Mouse (Mus musculus) spleen, adult 12 weeks (tissue): ENCODE results near the gene Pla2g12b.
"Not testable (repeated sequence)": the region's sequence is repeated elsewhere in the genome, so short reads cannot be mapped to it uniquely, and the experiment has no call there.

ENCODE experiments used
- DNase-seq: peaks from one replicate; pipeline ENCODE4 v3.0.0; 2022; ENCODE audit warnings: low spot score

Gene Pla2g12b

DNA sequence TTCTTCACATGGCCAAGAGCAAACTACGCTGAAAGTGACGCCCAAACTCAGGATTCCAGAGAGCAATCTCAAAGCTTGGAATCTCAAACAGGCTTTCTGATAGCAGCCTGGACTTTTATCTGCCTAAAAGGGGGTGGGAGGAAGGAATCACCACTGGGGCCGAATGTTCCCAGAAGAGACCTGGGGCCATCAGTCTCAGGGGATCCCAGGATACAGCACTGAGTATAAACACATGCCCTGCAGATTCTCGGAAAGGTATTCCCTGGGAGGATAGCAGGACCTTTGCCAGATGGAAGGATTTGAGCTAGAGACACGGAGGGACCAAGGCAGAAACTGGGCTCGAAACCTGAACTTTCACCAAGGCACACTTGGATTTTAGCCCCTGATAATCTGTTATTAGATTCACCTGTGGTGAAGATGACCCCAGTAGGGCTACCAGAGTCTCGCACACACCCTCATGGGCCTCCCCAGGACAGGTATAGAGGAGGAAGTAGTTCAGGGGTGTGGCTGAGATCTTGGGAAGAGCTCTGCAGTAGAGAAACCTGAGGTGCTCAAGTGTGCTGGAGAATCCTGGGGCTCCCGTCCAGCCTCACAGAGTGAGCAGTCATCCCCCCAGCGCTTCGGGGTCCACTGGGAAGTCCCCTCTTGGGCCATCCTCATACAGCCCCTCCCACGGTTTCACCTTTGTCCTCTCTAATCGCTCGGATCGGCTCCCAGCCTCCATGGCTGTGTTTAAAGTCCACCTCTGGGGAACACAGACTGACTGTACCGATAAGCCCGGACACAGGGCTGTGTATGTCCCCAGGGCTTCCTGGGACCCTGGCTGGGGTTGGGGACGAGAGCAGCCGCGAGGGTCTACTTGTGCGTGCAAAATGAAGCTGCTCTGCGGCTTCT is at the start of gene Pla2g12b:
Gene Pla2g12b (plus strand): TSS at position 762 of the 894 bp plus-strand sequence.
- DNase-seq, result no peak

DNA sequence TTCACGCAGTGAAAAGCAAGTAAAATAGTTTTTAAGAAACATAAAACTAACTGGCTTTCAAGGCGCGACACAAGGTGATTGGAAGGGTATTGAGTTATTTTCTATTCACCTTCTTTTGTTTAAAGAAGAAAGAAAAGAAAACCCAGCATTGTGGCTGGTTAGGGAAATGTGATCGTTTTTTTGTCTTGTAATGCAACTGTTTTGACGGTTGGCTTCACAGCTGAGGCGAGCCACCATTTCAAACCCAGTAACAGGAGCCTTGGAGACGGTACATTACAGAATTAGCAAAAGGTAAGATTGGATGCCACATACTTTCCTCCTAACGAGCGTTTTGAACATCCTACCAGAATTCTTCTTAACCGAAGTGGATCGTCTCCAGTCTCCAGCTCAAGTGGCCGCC is 49.3 kb upstream of the Pla2g12b start:
- no peak for DNase-seq

DNA sequence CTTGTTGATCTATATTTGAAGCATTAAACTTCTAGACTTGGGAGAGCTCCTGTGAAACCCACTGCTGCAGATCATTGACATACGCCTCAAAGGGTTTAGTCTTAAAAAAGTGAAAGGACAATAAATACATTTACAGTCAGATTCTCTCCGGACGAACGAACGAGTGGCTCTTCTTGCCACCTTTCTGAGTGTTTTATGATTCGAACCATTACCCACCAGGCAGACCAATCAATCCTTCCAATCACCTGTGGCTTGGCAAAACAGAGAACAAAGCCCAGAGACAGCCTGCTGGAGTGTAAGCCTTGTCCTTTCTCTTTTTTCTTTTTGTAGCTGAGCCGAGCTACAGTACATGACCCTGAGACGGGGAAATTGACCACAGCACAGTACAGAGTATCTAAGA is 48.4 kb upstream of the Pla2g12b start:
- no peak for DNase-seq

DNA sequence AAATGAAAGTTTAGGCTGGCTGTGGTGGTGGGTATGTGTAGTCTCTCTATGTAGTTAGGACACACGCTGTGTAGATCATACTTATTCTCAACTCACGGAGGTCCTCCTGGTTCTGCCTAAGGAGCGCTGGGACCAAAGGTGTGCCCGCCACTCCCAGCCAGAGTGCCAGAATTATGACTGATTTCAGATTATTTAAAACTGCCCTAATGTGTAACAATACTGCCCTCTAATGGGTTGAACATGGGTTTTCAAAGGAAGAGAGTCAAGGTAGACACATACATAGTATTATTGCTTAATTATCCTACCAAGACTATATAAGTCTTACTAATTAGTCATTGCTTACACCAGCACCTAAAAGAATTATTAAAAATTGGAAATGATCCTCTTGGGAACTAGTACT is 44.7 kb upstream of the Pla2g12b start:
- no peak for DNase-seq

DNA sequence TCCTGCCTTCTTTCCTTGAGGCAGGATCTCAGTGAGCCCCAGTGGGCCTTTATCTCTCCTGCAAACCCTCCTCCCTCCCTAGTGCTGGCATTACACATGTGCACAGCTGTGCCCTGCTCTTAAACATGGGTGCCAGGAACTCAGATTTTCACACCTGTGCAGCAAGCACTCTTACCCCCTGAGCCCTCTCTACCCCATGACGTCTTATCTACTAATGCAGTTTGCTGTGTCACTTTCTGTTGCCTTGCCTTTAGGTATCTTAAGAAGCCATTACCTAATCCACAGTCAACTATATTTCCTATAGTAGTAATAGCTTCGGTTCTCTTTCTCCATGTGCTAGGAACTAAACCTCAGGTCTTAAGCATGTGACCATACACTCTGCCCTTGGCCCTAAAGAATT is 40.3 kb upstream of the Pla2g12b start:
- no peak for DNase-seq

DNA sequence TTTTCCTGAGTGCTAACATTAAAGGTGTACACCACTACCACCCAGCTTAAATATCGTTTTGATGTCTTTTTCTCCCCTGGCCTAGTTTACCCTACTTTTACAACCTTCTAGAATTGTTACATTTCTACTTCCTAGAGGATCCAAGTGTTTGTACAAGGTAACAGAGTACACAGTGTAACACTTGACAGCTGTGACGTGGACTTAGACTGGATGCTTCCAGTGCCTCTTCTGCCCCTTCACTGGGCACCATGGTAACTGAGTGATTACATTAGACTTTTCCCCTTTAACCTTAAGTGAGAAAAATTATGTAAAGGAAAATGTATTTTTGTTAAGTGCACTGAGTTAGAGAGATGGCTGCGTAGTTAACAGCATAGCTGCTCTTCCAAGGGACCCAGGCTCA is 38.9 kb upstream of the Pla2g12b start:
- DNase-seq, result no peak

DNA sequence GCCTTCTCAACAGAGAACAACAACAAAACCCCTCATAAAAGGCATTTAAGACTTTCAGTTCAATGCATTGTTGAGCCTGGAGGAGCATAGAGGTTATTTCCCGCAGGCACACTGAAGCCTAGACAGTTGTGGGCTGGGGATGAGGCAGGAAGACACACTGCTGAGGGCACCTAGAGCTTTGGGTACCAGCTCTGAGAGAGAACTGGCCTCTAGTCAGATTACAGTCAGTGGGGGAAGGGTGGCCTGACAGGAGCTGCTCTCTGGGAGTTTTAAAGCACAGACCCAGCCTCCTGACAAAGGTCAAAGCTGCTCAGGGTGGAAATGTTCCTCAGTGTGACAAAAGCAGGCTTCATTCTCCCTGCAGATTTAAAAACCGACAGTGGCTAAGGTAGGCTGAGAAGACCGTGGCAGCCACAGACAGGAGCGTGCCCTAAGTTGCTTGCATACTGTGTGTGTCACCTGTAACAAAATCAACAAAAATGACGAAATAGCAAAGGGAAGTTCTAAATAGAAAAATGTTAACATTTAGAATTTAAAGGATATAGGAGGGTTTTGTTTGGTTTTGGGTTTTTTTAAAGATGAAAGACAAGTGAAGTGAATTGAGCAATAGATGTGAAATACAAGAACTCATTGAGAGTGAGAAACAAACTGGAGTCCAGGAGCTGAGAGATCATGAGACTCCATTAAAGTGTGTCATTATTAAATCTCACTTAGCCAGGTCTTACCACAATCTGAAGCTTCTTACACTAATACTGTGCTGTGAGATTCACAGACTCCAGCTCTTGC is 37.5 kb upstream of the Pla2g12b start:
- no peak for DNase-seq

DNA sequence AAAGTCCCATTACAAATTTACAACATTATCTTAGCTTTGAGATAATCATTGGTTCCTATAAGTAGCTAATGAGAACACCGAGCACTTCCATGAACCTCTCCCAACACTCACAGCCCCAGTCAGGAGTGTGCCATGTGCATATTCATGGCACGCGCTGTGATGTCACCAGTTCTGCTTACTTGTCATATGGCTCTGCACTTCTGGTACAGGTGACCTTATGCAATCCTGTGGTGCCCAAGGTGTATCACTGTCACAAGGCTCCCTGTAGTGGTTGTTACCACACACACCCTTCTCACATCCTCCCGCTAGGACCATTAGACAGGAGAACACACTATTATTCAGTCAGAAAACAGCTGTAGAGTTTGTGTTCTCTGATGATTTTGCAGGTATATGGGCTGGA is 36.7 kb upstream of the Pla2g12b start:
- DNase-seq, result no peak

DNA sequence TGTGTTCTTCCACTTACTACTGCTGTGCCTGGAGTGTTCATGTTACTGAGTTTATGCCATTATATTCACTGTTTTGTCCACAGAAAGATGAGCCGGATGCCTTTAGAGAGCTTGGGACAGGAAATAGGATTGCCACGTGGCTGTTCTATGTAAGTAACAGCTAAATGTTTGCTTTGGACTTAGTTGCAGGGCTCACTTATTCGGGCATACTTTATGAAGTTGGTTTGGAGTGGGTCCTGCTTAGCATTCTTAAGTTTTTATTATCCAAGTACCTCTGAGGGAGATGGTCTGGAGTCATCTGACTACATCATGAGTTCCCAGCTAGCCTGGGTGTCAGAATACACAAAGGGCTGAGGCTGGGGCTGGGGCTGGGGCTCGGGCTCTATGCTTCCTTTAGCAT is 36.3 kb upstream of the Pla2g12b start:
- DNase-seq, result no peak

DNA sequence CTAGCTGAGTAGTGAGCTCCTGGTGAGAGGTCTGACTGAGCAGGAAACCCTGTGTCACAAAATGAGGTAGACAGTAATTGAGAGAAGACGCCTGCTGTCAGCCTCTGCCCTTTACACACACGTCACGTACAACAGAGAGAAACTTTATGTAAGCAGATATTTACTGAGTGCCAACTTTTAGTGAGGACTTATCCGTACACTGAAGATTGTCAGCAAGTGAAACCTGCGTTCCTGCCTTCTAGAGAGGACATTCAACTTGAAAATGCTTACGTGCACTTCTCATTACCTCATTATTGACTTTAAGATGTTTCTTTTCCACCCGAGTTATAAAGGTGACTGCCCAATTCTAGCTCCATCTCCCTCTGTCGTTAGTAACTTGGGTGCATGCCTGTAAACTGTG is 34.7 kb upstream of the Pla2g12b start:
- DNase-seq, result no peak

DNA sequence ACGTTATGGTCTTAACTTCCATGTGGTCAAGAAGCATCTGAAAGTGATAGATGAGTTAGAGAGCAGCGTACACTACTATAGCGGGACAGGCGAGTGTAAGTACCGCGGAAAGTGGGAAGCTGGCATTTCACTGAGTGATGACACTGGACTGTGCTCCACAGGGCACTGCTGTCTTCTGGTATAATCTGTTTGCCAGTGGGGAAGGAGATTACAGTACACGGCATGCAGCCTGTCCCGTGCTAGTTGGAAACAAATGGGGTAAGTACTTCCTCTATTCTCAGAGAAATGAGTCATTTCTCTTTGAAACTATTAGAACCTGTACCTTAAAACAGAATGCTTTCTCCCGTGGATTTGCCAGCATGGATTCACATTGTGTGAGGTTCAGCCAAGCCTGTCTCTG is 34.0 kb upstream of the Pla2g12b start:
- no peak for DNase-seq

DNA sequence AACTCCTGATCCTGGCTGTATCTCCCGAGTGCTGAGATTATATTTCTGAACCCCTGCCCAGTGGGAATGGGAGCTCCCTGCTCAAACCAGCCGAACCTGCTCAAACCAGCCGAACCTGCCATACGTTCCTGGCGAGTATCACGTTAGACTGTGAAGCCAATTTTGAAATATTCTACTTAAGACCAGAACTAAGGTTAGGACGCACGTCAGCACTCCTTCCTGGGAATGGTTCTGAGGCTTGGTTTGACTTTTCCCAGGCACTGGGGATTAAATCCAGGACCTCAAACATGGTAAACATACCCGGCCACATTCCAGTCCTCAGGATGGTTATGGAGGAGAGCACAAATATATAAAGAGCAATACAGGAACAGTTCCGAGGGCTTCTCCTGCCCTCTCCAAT is 25.6 kb upstream of the Pla2g12b start:
- no peak for DNase-seq

DNA sequence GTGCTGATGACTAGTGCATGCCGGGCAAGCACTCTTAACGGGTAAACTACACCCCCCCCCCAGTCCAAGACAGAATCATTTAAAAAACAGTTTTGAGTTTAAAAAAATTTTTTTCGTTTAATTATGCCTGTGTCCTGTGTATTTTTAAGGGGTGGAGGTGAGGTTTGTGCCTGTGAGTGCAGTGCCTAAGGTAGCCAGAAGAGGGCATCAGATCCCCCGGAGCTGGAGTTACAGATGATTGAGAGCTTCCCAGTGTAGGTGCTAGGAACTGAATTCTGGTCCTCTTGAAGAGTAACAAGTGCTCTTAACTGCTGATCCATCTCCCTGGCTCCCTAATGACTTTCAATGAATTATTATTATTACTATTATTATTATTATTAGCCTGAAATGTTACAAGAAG is 24.7 kb upstream of the Pla2g12b start:
- DNase-seq, result no peak

DNA sequence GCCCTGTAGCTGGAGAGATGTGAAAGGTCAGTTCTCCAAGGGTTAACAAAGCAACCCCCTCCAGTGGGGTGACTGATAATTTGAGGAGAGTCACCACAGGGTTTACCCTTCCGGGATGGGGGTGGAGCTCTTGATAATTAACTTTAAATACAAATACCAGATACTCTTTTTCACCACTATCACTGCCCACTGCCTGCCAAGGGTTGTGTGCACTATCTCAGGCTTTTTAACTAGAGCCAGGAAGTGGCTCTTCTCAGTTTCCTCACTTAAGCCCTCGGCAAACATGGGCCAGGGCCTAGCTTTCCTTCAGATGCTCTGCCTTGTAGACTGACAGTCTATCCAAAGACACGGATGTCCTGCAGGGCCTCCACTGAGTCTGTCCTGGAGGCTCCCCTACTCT is 23.5 kb upstream of the Pla2g12b start:
- no peak for DNase-seq

DNA sequence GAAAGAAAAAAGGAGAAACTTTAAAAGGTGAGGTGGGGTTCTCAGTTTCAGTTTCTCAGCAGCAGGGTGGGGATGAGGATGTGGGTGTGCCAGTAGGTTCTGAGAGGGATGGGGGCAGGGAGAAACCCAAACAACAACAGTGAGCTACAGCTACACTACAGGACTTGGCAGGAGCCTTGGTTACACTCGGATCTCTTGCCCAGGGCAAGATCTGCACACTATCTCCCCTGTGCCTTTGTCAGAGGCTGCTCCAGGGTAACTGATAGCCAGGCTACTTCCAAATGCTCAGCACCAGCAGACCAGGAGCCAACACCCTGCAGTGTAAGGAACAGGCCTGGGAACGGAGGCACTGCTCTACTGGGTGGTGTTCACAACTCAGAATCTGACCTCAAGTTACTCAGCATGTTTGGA is 23.0 kb upstream of the Pla2g12b start:
- peak; percentile 15 for DNase-seq

DNA sequence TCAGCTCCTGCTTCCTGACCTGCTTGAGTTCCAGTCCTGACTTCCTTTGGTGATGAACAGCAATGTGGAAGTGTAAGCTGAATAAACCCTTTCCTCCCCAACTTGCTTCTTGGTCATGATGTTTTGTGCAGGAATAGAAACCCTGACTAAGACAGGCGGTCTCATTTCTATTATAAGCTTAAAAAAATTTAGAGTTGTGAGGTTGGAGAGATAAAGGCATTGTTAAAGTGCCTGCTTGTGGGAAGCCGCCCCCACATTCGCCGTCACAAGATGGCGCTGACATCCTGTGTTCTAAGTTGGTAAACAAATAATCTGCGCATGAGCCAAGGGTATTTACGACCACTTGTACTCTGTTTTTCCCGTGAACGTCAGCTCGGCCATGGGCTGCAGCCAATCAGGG is 21.9 kb upstream of the Pla2g12b start:
- not testable (repeated sequence) for DNase-seq

DNA sequence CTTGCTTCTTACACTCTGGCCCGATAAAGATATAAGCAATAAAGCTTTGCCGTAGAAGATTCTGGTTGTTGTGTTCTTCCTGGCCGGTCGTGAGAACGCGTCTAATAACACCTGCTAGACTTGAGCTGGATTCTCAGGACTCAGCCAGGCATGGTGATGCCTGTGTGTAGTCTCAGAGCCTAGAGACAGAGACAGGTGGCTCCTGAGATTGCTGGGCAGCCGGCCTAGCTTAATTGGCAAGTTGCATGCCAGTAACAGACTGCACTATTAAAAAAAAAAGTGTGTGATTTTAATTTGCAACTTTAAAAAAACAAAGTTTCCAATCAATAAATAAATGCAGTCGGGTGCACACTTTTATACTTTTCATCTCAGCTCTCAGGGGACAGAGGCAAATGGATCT is 16.5 kb upstream of the Pla2g12b start:
- DNase-seq, result no peak

DNA sequence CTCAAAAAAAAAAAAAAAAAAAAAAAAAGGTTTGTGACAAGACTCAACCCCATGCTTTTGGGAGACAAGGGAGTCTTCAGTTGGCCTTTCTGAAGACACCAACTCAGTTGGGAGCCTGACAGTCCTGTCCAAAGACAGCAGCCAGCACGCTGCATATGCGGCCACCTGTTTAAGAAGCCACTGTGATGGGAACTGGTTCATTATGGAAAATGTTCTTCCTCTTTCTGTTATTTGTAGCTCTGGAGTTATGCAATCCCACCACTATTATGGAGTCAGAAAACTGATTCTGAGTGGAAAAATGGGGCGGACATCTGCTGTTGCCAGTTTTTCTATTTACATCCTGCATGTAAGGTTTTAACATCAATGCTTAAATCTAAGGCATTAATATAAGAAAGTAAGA is 13.8 kb upstream of the Pla2g12b start:
- DNase-seq, result no peak

DNA sequence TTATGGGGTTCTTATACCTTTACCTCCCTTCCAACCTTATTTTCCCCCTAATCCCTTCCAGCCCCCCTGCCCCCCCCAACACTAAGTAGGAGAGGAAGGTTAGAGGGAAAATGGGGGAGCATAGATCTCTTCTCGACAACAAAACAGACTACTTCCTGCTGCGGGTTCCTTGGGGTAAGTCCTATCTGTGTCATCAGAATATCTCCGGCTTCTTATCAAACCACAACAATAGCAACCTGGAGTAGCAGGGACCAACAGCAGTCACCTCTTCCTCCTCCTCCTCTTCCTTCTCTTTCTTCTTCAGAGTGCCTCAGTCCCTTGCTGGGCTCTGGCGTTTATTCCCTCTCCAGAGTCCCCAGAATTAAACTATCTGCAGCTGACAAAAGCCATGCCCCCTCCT is 11.6 kb upstream of the Pla2g12b start:
- no peak for DNase-seq

DNA sequence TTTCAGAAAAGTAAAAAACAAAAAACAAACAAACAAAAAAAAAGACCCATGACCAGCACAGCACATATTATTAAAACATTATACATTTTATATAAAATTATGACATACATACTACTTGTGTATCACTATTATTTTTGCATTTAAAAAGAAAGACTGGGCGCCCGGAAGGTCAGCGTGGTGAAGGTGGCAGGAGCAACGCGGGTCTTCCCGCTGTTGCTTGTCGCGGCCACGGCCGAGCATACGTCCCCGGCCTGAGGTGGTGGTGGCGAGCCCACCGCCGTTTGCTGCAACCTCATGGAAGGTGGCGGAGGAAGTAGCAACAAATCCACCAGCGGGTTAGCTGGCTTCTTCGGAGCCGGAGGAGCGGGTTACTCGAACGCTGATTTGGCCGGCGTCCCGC is 8.0 kb upstream of the Pla2g12b start, which contains the start of gene Gm10273:
Gene Gm10273 (plus strand): TSS at position 172 of the 400 bp plus-strand sequence.
- DNase-seq, result not testable (repeated sequence)

DNA sequence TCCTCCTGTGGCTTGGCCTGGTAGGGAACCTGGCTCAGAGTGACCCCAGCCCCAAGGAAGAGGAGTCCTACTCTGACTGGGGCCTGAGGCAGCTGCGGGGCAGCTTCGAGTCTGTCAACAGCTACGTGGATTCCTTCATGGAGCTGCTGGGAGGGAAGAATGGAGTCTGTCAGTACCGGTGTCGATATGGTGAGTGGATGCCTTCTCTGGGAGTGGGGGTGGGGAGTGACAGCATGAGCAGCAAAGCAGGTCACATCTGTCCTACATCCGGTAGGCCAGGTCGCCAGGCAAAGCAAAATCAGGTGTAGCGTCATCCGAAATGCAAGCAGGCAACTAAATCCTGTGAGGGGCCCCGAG is 311 bp downstream of the Pla2g12b start:
- DNase-seq, result no peak

DNA sequence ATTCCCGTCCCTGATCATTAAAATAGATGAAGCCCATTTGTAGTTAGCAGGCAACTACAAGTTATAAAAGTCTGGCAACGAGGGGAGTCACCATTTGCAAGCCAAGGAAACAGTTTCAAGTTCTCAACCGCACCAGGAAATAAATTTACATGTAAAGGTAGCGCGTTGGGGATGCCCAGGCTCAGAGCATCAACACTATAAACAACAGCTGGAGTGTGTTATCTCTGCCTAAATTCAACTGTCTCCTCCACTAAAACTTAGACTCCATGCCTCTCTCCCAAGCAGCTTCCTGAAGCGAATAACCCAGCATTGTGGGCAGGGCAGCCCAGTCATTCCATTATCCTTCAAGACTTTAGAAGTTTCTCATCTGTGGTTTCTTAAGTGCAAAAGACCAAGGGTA is 5.0 kb downstream of the Pla2g12b start:
- no peak for DNase-seq

DNA sequence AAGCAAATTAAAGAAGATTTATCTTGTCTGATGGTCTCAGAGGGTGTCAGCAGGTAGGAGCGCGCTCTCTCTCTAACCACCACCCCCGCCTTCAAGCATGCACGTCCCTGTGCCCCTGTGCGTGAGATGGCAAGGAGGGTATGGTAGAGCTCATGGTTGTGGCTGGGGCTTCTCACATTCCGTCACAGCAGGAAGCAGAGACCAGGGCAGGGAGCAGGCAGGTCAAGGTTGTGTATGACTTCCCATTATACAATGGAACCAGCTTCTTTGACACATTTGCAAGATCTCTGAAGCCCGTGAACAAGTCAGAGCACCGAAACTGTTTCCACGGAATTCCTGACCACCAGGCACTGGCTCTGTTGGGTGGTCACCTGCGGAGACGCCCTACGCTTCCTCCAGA is 6.8 kb downstream of the Pla2g12b start:
- no peak for DNase-seq
